Mouse (Mus musculus) testis, adult 2 months (tissue): ENCODE data around the gene Wfikkn2.

ENCODE experiments used
- CTCF ChIP-seq: fragments of 200-500 bp; IDR thresholded peaks from 2 replicates; pipeline ENCODE4 v1.5.1; 2012; ENCODE audit warnings: low read depth, mild to moderate bottlenecking, inconsistent platforms, low read length, moderate library complexity; ENCODE audit not compliant: control insufficient read depth, insufficient read depth, insufficient replicate concordance
- POLR2A ChIP-seq: fragments of 200-500 bp; IDR thresholded peaks from 2 replicates; pipeline ENCODE4 v1.6.1; 2012; ENCODE audit warnings: low read depth, mild to moderate bottlenecking, inconsistent platforms, low read length, moderate library complexity; ENCODE audit not compliant: control insufficient read depth

GRCm38 (mm10) chr11:94245955-94246788 is at the start of gene Wfikkn2:
- no peak for TF ChIP-seq POLR2A
- TF ChIP-seq CTCF, result no peak
